Mouse (Mus musculus) spleen, adult 2 months (tissue): Measurements from ENCODE around the gene Galntl5. TPM values are rescaled to one million over a fixed set of nuclear protein-coding genes. Genes with fewer than 3 reads are reported as not detected.

ENCODE experiments used
- DNase-seq, 2 experiments: peaks; one replicate each; pipeline versions ENCODE4 v3.0.0 to v3.0.0-alpha.2; 2012 to 2021; ENCODE audit warnings: low spot score in 2 of 2, low read depth in 1 of 2
- H3K27ac ChIP-seq: fragments of 200-500 bp; 2 replicates; pipeline ENCODE4 v1.5.1; 2012; ENCODE audit warnings: low read length, inconsistent platforms; ENCODE audit not compliant: insufficient read depth
- H3K27me3 ChIP-seq: fragments of 200-500 bp; 2 replicates; pipeline ENCODE4 v1.6.1; 2012; ENCODE audit warnings: mild to moderate bottlenecking, moderate library complexity, low read length, inconsistent platforms; ENCODE audit not compliant: control insufficient read depth, insufficient read depth
- H3K36me3 ChIP-seq: fragments of 200-500 bp; 2 replicates; pipeline ENCODE4 v1.6.1; 2012; ENCODE audit warnings: mild to moderate bottlenecking, low read length, inconsistent platforms; ENCODE audit not compliant: control insufficient read depth, insufficient read depth
- H3K4me1 ChIP-seq: fragments of 200-500 bp; 2 replicates; pipeline ENCODE4 v1.6.1; 2011; ENCODE audit warnings: inconsistent platforms; ENCODE audit not compliant: control insufficient read depth, insufficient read depth, insufficient read length
- H3K4me3 ChIP-seq: fragments of 200-500 bp; 2 replicates; pipeline ENCODE4 v1.5.1; 2011; ENCODE audit warnings: mild to moderate bottlenecking, inconsistent platforms; ENCODE audit not compliant: insufficient read depth, insufficient read length; ENCODE audit errors: extremely low read depth
- CTCF ChIP-seq: fragments of 200-500 bp; IDR thresholded peaks from 2 replicates; pipeline ENCODE4 v1.5.1; 2011; ENCODE audit warnings: mild to moderate bottlenecking, inconsistent platforms; ENCODE audit not compliant: insufficient read depth, insufficient read length, insufficient replicate concordance; ENCODE audit errors: extremely low read depth
- POLR2A ChIP-seq: fragments of 200-500 bp; IDR thresholded peaks from 2 replicates; pipeline ENCODE4 v1.6.1; 2011; ENCODE audit warnings: low read depth, low read length, inconsistent platforms
- WGBS: fragments of 180-500 bp; shearing (Covaris S2); methylation state at CpG from one replicate; pipeline ENCODE4 v1.1.7; 2018; 5-methylcytosine and 5-hydroxymethylcytosine counted together
- polyA plus RNA-seq: library from polyadenylated mRNA; depleted of rRNA; stranded (reverse); fragments of >200 nt; gene quantifications from 2 replicates; pipeline ENCODE4 v1.2.3, GENCODE M21; 2012

The Galntl5 gene
- polyA plus RNA-seq, 1 experiment, result not detected

GRCm38 (mm10) chr5:25243101-25243500 is 61.8 kb downstream of the Galntl5 start:
- no peak for DNase-seq
- H3K4me3 ChIP-seq, result no peak overlapping the region
- 66% methylated on average over 6 of the region's 6 CpGs for WGBS
- no peaks in the 10 kb centered on the region for H3K4me1 ChIP-seq
- no peaks in the 10 kb centered on the region for H3K27me3 ChIP-seq
- H3K27ac ChIP-seq, result no peak overlapping the region
- H3K36me3 ChIP-seq, result 0 out of 2 replicates have a peak, but pooled peaks cover 1% of the 10 kb centered on the region
- no peak for TF ChIP-seq POLR2A
- TF ChIP-seq CTCF, result no peak

- DNase-seq, result no peak
- no peak overlapping the region for H3K27ac ChIP-seq
- no peak for TF ChIP-seq CTCF
- no peak for TF ChIP-seq POLR2A
- no peak overlapping the region for H3K4me3 ChIP-seq
- 83% methylated on average over 10 of the region's 10 CpGs for WGBS
- H3K27me3 ChIP-seq, result no peaks in the 10 kb centered on the region
- peaks cover 7% of the 10 kb centered on the region for H3K36me3 ChIP-seq
- H3K4me1 ChIP-seq, result no peaks in the 10 kb centered on the region
Measured at GRCm38 (mm10) chr5:25245806-25246472, 64.7 kb downstream of the Galntl5 start.

GRCm38 (mm10) chr5:25246473-25246865 is 65.2 kb downstream of the Galntl5 start:
- DNase-seq, result no peak
- no peak overlapping the region for H3K27ac ChIP-seq
- 77% methylated on average over 1 of the region's 1 CpGs for WGBS

GRCm38 (mm10) chr5:25247036-25247435 is 65.8 kb downstream of the Galntl5 start:
- no peaks in the 10 kb centered on the region for H3K4me1 ChIP-seq
- H3K4me3 ChIP-seq, result no peak overlapping the region
- TF ChIP-seq CTCF, result no peak
- no peak for TF ChIP-seq POLR2A
- 81% methylated on average over 3 of the region's 3 CpGs for WGBS
- no peaks in the 10 kb centered on the region for H3K27me3 ChIP-seq
- no peak for DNase-seq
- H3K27ac ChIP-seq, result no peak overlapping the region
- H3K36me3 ChIP-seq, result peaks cover 12% of the 10 kb centered on the region

More at GRCm38 (mm10) chr5:25246473-25246865, 65.2 kb downstream of the Galntl5 start:
- Histone ChIP-seq H3K4me1 (no peaks in the 10 kb centered on the region), H3K27me3 (no peaks in the 10 kb centered on the region), H3K4me3 (no peak overlapping the region), H3K36me3 (peaks cover 9% of the 10 kb centered on the region)
- no peak for TF ChIP-seq CTCF
- no peak for TF ChIP-seq POLR2A

GRCm38 (mm10) chr5:25252423-25252822 is 71.2 kb downstream of the Galntl5 start:
- H3K4me1 ChIP-seq, result no peaks in the 10 kb centered on the region
- TF ChIP-seq POLR2A (no peak), CTCF (no peak)
- H3K27ac ChIP-seq, result no peak overlapping the region
- DNase-seq, result no peak
- H3K36me3 ChIP-seq, result peaks cover 35% of the 10 kb centered on the region
- no peaks in the 10 kb centered on the region for H3K27me3 ChIP-seq
- H3K4me3 ChIP-seq, result no peak overlapping the region
- WGBS, result 80% methylated on average over 2 of the region's 2 CpGs

- Histone ChIP-seq H3K36me3 (peaks cover 39% of the 10 kb centered on the region), H3K4me3 (no peak overlapping the region), H3K27ac (no peak overlapping the region)
Measured at GRCm38 (mm10) chr5:25252825-25253544, 71.7 kb downstream of the Galntl5 start.

GRCm38 (mm10) chr5:25254491-25254890 is 73.2 kb downstream of the Galntl5 start:
- TF ChIP-seq CTCF (no peak), POLR2A (no peak)
- Histone ChIP-seq H3K27ac (no peak overlapping the region), H3K4me1 (no peaks in the 10 kb centered on the region), H3K36me3 (peaks cover 48% of the 10 kb centered on the region), H3K4me3 (no peak overlapping the region), H3K27me3 (no peaks in the 10 kb centered on the region)
- no peak for DNase-seq
- WGBS, result 93% methylated on average over 4 of the region's 4 CpGs

More at GRCm38 (mm10) chr5:25252825-25253544, 71.7 kb downstream of the Galntl5 start:
- Histone ChIP-seq H3K4me1 (no peaks in the 10 kb centered on the region), H3K27me3 (no peaks in the 10 kb centered on the region)
- WGBS, result 94% methylated on average over 8 of the region's 8 CpGs
- TF ChIP-seq POLR2A (no peak), CTCF (no peak)
- no peak for DNase-seq
